Mouse (Mus musculus) kidney, embryonic 14.5 days (tissue): ENCODE measurements around the gene Slc29a4. TPM values are rescaled to one million over a fixed set of nuclear protein-coding genes. Genes with fewer than 3 reads are reported as not detected.

ENCODE experiments used
- ATAC-seq: fragments of 200-750 bp; cut with Nextera tagmentation; 2 replicates; pipeline ENCODE4 v1.8.0; 2017; ENCODE audit warnings: moderate number of reproducible peaks, mild to moderate bottlenecking, moderate TSS enrichment, moderate library complexity; ENCODE audit not compliant: low FRiP score, low TSS enrichment
- H3K27ac ChIP-seq: fragments of 300-500 bp; sonication (generic); 2 replicates; pipeline ENCODE4 v1.5.1; 2014; ENCODE audit warnings: low read depth, mild to moderate bottlenecking, low read length, moderate library complexity, mixed read lengths
- H3K27me3 ChIP-seq: fragments of 300-500 bp; sonication (generic); 2 replicates; pipeline ENCODE4 v1.6.1; 2014; ENCODE audit warnings: mild to moderate bottlenecking, low read length; ENCODE audit not compliant: control insufficient read depth, insufficient read depth
- H3K36me3 ChIP-seq: fragments of 300-500 bp; sonication (generic); 2 replicates; pipeline ENCODE4 v1.6.1; 2014; ENCODE audit warnings: low read length, mixed read lengths; ENCODE audit not compliant: control insufficient read depth, insufficient read depth
- H3K4me1 ChIP-seq: fragments of 300-500 bp; sonication (generic); 2 replicates; pipeline ENCODE4 v1.6.1; 2014; ENCODE audit warnings: low read length, mixed read lengths; ENCODE audit not compliant: control insufficient read depth, insufficient read depth
- H3K4me2 ChIP-seq: fragments of 300-500 bp; sonication (generic); replicated peaks from 2 replicates; pipeline ENCODE4 v1.6.1; 2014; ENCODE audit warnings: low read depth, mild to moderate bottlenecking, low read length
- H3K4me3 ChIP-seq: fragments of 300-500 bp; sonication (generic); 2 replicates; pipeline ENCODE4 v1.5.1; 2014; ENCODE audit warnings: mild to moderate bottlenecking, low read length
- H3K9ac ChIP-seq: fragments of 300-500 bp; sonication (generic); 2 replicates; pipeline ENCODE4 v1.6.1; 2014; ENCODE audit warnings: low read depth, mild to moderate bottlenecking, low read length, moderate library complexity
- H3K9me3 ChIP-seq: fragments of 300-500 bp; sonication (generic); 2 replicates; pipeline ENCODE4 v1.6.1; 2016; ENCODE audit warnings: low read length; ENCODE audit not compliant: control insufficient read depth
- WGBS: fragments of 180-500 bp; shearing (Covaris S2); extraction: QIAGEN DNeasy Blood & Tissue Kit; methylation state at CpG from one replicate; pipeline ENCODE4 v1.1.7; 2014; 5-methylcytosine and 5-hydroxymethylcytosine counted together
- polyA plus RNA-seq: library from polyadenylated mRNA; unstranded; fragments of >200 nt; fragmentation: Nextera tagmentation; extraction: Ambion mirVana; gene quantifications from 2 replicates; pipeline ENCODE4 v1.2.1, GENCODE M21; 2014

Gene Slc29a4
- polyA plus RNA-seq, 1 experiment from 2014 or later = 6.0 TPM

DNA sequence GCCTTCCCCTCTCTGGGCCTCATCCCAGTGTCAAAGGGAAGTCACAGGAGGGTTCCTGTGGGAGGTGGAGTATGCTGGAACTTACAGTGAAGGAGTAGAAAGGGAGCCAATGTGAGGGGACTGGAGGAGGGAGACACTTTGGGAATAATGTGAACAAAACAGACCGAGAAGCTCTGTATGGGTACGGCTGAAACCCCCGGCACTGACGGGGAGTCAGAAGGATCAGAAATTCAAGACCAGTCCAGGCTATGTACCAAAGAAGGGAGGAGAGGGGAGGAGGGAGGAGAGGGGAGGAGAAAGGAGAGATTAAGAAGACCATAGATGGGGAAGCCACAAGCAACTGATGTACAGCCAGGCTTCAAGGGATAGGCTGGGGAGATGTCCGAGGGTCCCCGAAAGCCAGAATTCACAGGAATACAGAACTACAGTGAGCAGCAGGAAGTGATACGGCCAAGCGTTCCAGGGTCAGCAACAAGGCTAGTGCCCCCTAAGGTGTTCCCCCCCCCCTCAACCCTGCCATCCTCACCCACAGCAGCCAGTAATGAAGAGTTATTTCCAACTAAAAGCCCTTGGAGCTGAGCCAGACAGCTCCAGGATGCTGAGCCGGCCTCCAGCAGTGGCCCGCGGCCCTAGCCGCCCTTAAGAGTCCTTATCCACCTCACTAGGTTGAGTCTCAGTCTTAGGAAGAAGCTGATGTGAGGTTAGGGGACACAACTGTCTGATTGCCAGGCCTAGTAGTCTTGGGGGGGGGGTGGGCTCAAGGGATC is 842 bp downstream of the Slc29a4 start:
- 74% methylated on average over 12 of the region's 12 CpGs for WGBS
- H3K4me1 ChIP-seq = no peaks in the 10 kb centered on the region
- H3K9ac ChIP-seq = no peak overlapping the region
- ATAC-seq = no peak
- no peaks in the 10 kb centered on the region for H3K27me3 ChIP-seq
- no peak overlapping the region for H3K4me2 ChIP-seq
- no peak overlapping the region for H3K27ac ChIP-seq
- H3K4me3 ChIP-seq = no peak overlapping the region
- H3K9me3 ChIP-seq = no peaks in the 10 kb centered on the region
- H3K36me3 ChIP-seq = no peaks in the 10 kb centered on the region

DNA sequence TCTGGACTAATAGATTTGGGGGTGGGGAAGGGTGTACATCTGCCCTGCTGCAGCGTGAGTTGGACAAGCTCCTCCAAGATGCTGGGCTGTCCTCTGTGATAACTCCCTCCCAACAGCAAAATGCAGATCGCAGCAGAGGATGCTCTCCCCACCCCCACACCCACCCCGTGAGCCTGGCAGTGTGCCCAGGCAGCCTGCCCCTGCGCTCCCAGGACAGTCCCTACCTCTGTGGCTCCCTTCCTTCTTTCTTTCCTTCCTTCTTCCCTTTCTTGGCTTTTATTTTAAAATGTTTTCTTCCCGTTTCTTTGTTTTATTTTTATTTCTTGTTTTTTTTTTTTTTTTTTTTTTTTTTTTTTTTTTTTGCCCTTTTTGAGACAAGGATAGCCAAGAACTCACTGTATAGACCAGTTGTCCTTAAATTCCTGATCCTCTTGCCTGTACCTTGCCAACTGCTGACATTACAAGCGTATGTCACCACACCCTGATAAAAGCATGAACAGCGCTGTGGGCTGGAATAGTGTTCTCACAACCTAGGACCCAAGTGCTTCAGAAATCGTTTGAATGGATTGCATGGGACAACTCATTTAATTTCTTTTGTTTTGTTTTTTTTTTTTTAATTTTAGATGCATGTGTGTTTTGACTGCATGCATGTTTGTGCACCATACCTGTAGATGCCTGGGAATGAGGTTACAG is 1.6 kb downstream of the Slc29a4 start:
- H3K27me3 ChIP-seq = no peaks in the 10 kb centered on the region
- H3K27ac ChIP-seq = no peak overlapping the region
- no peaks in the 10 kb centered on the region for H3K9me3 ChIP-seq
- WGBS = 53% methylated on average over 7 of the region's 8 CpGs
- no peak for ATAC-seq
- H3K4me3 ChIP-seq = no peak overlapping the region
- no peak overlapping the region for H3K4me2 ChIP-seq
- H3K36me3 ChIP-seq = no peaks in the 10 kb centered on the region
- H3K4me1 ChIP-seq = no peaks in the 10 kb centered on the region
- H3K9ac ChIP-seq = no peak overlapping the region

DNA sequence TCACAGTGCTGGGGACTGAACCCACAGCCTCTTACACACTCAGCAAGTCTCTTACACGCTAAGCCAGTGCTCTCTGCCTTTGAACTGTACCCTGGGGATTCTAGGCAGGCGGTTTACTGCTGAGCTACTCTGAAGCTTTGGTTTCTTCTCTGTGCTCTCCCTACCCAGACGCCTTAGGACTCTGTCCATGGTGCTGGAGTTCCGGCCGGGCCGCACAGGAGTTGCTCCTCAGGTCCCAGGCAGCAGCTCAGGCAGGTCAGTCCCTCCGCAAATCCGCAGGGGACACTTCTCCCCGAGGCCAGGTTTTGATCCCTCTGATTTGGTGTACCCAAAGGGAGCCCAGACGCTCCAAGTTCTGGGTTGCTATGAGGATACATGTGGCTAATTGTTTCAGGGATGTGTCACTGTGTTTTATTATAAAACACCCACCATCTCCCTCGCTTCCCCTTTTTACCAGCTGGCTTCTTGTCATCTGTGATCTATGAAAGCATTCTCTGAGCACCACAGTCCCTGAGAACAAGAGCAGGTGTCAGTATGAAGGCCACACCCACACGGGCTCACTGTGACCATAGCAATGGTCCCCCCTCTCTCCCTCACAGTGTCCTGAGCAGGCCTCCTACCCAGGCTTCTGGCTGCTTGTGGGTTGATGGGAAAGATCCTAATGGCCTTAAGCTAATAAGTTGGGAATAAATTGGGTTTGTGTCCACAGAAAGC is 2.5 kb downstream of the Slc29a4 start:
- no peak for ATAC-seq
- Histone ChIP-seq H3K4me3 (no peak overlapping the region), H3K4me1 (no peaks in the 10 kb centered on the region), H3K9ac (no peak overlapping the region), H3K27ac (no peak overlapping the region), H3K36me3 (no peaks in the 10 kb centered on the region), H3K4me2 (no peak overlapping the region), H3K9me3 (no peaks in the 10 kb centered on the region), H3K27me3 (no peaks in the 10 kb centered on the region)
- WGBS = 12% methylated on average over 12 of the region's 12 CpGs

DNA sequence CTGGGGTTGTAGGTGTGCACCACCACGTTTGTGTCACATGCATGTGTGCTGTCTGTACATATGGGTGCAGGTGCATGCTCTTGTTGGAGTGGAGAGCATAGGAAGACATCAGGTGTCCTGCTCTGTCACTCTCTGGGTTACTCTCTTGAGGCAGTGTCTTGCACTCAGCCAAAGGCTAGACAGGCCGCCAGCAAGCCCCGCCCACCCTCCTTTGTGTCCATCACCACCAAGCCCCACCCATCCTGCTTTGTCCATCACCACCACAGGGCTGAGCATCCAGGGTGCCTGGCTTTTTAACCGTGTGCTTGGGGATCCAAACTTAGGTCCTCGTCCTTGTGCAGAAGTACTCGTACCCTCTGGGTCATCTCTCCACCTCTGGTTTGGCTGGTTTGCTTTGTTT is 3.9 kb downstream of the Slc29a4 start:
- ATAC-seq = no peak
- Histone ChIP-seq H3K36me3 (no peaks in the 10 kb centered on the region), H3K27ac (no peak overlapping the region), H3K4me1 (no peaks in the 10 kb centered on the region), H3K9ac (no peak overlapping the region), H3K9me3 (no peaks in the 10 kb centered on the region), H3K4me3 (no peak overlapping the region), H3K27me3 (0 out of 2 replicates have a peak, but pooled peaks cover 8% of the 10 kb centered on the region), H3K4me2 (no peak overlapping the region)
- 38% methylated on average over 6 of the region's 6 CpGs for WGBS

DNA sequence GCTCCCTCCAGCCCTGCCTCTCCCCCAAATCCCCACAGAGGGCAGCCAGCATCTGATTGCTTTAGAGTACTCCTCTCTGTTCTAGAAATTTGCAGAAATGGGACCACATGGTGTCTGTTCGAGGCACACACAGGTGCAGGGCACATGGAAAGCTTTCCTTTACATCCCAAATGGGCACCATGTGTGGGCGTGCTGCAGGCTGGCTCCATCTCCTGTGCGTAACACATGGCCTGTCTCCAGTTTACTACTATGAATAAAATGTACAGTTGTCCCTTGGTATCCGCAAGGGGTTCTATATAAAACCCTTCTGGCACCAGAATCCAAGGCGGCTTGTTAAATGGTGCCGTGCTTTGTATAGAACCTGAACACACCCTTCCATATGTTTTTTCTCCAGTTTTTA is 4.6 kb downstream of the Slc29a4 start:
- Histone ChIP-seq H3K27me3 (0 out of 2 replicates have a peak, but pooled peaks cover 11% of the 10 kb centered on the region), H3K9ac (no peak overlapping the region), H3K4me3 (no peak overlapping the region), H3K9me3 (no peaks in the 10 kb centered on the region), H3K4me1 (peaks cover 2% of the 10 kb centered on the region; the same call in 1 of the 2 replicates), H3K4me2 (no peak overlapping the region), H3K27ac (no peak overlapping the region), H3K36me3 (no peaks in the 10 kb centered on the region)
- ATAC-seq = no peak
- 92% methylated on average over 6 of the region's 6 CpGs for WGBS

DNA sequence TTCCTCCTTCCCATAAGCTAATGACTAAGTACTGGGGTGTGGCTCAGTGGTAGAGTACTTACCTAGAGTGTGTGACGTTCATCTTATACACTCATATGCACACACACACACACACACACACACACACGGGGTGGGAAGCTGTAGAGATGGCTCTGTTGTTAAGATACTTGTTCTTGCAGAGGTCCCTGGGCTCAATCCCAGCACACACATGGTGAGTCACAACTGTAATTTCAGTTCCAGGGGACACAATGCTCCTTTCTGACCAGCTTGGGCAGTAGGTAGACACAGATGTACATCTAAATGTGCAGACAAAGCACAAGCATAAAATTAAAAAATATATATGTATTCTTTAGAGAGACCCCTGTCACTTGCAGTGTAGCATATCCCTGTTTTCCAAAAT is 5.4 kb downstream of the Slc29a4 start:
- Histone ChIP-seq H3K4me2 (no peak overlapping the region), H3K4me3 (no peak overlapping the region), H3K4me1 (peaks cover 6% of the 10 kb centered on the region; the same call in 1 of the 2 replicates), H3K27me3 (0 out of 2 replicates have a peak, but pooled peaks cover 16% of the 10 kb centered on the region), H3K36me3 (no peaks in the 10 kb centered on the region), H3K27ac (no peak overlapping the region), H3K9ac (no peak overlapping the region), H3K9me3 (no peaks in the 10 kb centered on the region)
- ATAC-seq = no peak
- WGBS = 71% methylated on average over 2 of the region's 2 CpGs

DNA sequence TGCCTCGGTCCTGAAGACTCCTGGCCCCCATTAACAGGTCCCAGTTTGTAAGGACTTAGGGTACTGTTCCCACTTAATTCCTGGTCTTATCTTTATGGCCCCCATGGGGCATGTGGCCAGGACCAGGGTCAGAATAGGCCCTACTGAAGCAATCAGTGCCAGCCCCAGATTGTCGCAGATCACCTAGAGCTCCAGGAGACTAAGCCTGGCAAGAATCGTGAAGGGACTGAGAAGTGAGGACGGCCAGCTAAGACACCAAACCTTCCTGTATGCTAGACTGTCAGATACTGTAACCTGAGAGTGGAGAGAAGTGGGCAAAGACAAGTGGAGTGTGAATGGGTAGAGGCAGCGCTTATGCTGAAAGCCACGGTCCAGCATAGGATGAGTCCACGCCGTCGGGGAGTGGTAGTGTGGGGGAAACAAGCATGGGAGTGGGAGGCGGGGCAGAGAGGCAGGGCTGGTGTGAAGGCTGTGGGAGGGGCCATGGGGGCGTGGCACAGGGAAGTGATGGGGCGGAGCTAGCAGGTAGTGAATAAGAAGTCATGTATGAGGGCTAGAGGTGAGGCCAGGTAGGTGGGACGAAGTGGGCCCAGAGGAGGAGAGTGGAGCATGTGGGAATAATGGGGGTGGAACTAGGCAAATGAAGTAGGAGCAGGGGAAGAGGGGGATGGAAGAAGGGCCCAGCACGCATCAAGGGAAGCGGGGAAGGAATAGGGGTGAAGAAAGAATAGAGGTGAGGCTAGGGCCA is 8.7 kb downstream of the Slc29a4 start:
- Histone ChIP-seq H3K4me1 (peaks cover 7% of the 10 kb centered on the region; the same call in 1 of the 2 replicates), H3K27me3 (0 out of 2 replicates have a peak, but pooled peaks cover 16% of the 10 kb centered on the region), H3K4me2 (peak overlapping the region; percentile 82), H3K9ac (no peak overlapping the region), H3K27ac (no peak overlapping the region), H3K4me3 (peak overlapping the region; percentile 50), H3K36me3 (no peaks in the 10 kb centered on the region), H3K9me3 (no peaks in the 10 kb centered on the region)
- ATAC-seq = peak; percentile 47
- 7% methylated on average over 15 of the region's 15 CpGs for WGBS

DNA sequence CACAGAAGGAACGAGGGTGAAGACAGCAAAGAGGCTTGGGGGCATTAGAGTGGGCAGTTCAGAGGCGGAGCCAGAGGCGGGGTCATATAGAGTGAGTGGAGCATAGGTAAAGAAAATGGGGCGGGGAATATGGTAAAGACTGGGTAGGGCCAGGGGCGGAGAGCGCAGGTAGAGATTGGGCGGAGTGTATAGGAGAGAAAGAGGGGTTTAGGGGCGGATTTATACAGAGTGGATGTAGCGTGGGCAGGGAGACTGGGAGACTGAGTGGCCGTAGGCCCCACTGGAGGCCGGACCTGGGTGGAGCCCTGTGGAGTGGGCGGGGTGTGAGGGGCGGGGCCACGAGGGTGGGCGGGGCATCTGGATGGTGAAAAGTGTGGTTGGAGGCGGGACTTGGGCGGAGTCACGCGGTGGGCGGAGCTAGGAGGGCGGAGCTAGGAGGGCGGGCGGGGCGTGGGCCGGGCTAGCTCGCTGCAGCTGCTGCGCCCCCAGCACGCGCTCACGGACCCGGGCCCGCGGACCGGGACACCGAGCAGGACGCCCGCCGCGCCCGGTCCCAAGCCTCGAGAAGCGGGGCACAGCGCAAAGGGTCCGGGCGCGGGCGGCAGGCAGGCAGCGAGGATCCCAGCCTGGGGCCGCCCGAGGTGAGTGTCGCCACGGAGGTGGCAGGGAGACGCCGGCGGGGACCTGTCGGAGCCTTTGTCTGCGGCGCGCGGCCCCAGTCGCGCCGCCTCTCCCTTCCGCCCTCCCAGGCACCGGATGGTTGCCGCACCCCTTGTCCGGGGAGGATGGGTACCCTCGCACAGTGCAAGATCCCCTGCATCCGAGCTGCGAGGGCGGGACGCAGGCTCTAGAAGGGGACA is 9.6 kb downstream of the Slc29a4 start:
- Histone ChIP-seq H3K9me3 (no peaks in the 10 kb centered on the region), H3K36me3 (no peaks in the 10 kb centered on the region), H3K27ac (no peak overlapping the region), H3K4me2 (peak overlapping the region; percentile 82), H3K4me3 (peak overlapping the region; percentile 50), H3K9ac (peak overlapping the region; percentile 44), H3K4me1 (peaks cover 7% of the 10 kb centered on the region; the same call in 1 of the 2 replicates), H3K27me3 (0 out of 2 replicates have a peak, but pooled peaks cover 16% of the 10 kb centered on the region)
- peak; percentile 89 for ATAC-seq
- WGBS = 1% methylated on average over 68 of the region's 72 CpGs
